Mouse (Mus musculus): ENCODE data around the gene Klhl10. TPM values are rescaled to one million over a fixed set of nuclear protein-coding genes. Genes with fewer than 3 reads are reported as not detected.

The Klhl10 gene
- polyA plus RNA-seq, 1 experiment from 2014 or later = 0.43 TPM

DNA sequence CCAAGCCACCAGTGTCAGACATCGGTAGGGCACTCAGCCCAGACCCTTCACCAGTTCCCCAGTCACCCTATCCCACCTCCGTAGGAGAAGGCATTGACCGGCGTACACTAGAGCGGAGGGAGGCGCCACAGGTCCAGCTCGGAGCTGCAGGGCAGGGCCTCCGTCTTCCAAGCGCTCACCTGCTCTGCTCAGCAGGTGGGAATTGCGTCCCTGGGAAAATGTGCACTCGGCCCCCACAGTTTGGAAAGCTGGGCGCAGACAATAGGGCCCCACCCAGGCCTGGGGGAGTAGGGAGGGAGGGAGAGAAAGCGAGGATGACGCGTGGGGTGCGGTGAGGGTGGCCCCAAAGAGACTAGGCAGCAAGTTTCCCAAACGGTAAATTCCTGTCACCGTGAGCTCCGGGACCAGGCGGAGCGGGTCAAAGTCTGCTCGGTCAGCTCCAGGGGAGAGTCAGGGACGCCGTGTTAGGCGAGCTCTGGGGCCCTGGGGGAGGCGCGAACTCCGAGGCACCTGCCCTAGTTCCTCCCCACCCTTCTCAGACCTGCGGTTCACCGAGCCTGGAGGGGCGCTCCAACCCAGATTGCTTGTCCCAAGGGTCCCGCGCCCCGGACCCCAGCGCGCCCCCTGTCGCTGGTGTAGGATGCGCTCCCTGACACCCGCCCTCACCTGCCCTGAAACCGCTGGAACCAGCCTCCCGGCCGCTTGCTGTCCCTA is 44.7 kb upstream of the Klhl10 start:
- 2% methylated on average over 39 of the region's 42 CpGs for WGBS
- H3K4me3 ChIP-seq (ENCODE audit: low read depth, low read length) = peak overlapping the region; percentile 92

DNA sequence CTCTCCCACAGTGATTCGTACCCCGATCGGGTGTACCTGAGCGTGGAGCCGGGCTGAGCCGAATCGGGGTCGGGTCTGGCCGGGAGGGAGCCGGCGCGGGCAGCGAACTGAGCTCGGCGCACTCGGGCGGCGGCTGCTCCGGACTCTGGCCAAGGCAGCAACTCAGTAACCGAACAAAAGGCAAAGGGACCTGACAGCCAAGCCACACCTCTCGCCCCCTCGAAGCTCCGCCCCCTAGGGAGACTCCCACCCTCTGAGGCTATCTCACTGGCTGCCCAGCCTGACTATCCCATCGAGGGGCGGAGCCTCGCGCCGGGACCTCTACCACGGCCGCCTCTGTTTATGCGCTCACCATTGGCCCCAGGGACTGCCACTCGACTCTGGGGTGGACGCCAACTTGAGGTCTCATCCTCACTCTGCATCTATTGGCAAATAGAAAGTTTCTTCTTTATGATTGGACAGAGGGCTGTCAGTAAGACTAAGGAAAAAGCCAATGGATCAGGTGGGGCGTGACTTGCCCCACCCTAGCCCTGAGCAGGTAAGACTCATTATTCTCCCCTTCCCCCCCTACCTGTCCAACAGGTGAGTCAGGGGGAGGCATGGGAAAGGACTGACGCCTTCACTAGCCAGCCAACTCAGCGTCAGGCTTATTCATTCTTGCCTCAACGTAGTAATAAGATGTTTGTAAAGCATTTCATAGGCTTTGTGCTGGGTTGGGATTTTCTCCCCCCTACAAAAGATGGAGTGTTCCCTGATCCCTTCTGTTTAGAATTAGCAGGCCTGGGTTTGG is 43.9 kb upstream of the Klhl10 start, which contains the start of gene Jup:
Jup (minus strand) TSS at position 164 of the 790 bp plus-strand sequence.
- no peaks in the 10 kb centered on the region for H3K27me3 ChIP-seq (replicated peaks; ENCODE audit: insufficient read depth, low read length)
- WGBS = 1% methylated on average over 37 of the region's 37 CpGs
- peak within 1 kb of the TSS; percentile 95 for H3K9ac ChIP-seq (replicated peaks; ENCODE audit: low read depth)
- H3K27ac ChIP-seq (ENCODE audit: low read length) = peak within 1 kb of the TSS; percentile 99
- peak within 1 kb of the TSS; percentile 69 for H3K4me2 ChIP-seq (replicated peaks; ENCODE audit: low read depth, low read length)
- TF ChIP-seq CTCF (IDR thresholded peaks at IDR 0.05) (no peak), EP300 (IDR thresholded peaks at IDR 0.05) (peak; percentile 67)
- DNase-seq (ENCODE audit: low spot score) (peak; percentile 100), ATAC-seq (peak; percentile 96)
- H3K4me3 ChIP-seq (ENCODE audit: low read depth, low read length) = peak within 1 kb of the TSS; percentile 92
- peaks cover 43% of the 10 kb centered on the region for H3K4me1 ChIP-seq (ENCODE audit: insufficient read depth, low read depth, low read length)
- H3K9me3 ChIP-seq (ENCODE audit: low read length) = no peaks in the 10 kb centered on the region
- no peaks in the 10 kb centered on the region for H3K36me3 ChIP-seq (ENCODE audit: insufficient read depth, low read length)

More for the DNA sequence above, 44.7 kb upstream of the Klhl10 start:
- peak overlapping the region; percentile 99 for H3K27ac ChIP-seq (ENCODE audit: low read length)
- H3K4me2 ChIP-seq (replicated peaks; ENCODE audit: low read depth, low read length) = peak overlapping the region; percentile 69
- H3K9ac ChIP-seq (replicated peaks; ENCODE audit: low read depth) = peak overlapping the region; percentile 95
- H3K27me3 ChIP-seq (replicated peaks; ENCODE audit: insufficient read depth, low read length) = no peaks in the 10 kb centered on the region
- no peak for DNase-seq (ENCODE audit: low spot score)
- peaks cover 44% of the 10 kb centered on the region for H3K4me1 ChIP-seq (ENCODE audit: insufficient read depth, low read depth, low read length)
- no peaks in the 10 kb centered on the region for H3K36me3 ChIP-seq (ENCODE audit: insufficient read depth, low read length)
- peak; percentile 7 for ATAC-seq
- no peaks in the 10 kb centered on the region for H3K9me3 ChIP-seq (ENCODE audit: low read length)
- TF ChIP-seq CTCF (IDR thresholded peaks at IDR 0.05) (peak; percentile 65), EP300 (IDR thresholded peaks at IDR 0.05) (peak; percentile 18; the same call in 1 of the 2 replicates)

DNA sequence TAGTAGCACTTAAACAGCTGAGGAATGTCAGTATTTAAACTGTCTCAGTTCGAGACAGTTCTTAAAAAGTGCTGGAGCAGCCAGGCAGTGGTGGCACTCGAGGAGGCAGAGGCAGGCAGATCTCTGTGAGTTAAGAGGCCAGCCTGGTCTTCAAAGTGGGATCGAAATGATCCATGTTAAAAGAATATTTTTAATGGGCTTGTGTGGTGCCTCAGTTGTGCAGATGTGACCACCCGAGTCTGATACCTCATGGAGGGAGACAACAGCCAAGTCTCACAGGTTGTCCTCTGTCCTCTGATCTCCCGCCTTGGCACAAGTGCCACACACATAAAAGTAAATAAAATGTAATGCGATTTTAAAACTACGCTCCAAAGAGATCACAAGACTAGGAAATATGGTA is 43.2 kb upstream of the Klhl10 start:
- Histone ChIP-seq H3K27ac (ENCODE audit: low read length) (peak overlapping the region; percentile 55), H3K4me1 (ENCODE audit: insufficient read depth, low read depth, low read length) (peaks cover 37% of the 10 kb centered on the region), H3K27me3 (replicated peaks; ENCODE audit: insufficient read depth, low read length) (no peaks in the 10 kb centered on the region), H3K36me3 (ENCODE audit: insufficient read depth, low read length) (no peaks in the 10 kb centered on the region), H3K9ac (replicated peaks; ENCODE audit: low read depth) (no peak overlapping the region), H3K4me3 (ENCODE audit: low read depth, low read length) (no peak overlapping the region), H3K9me3 (ENCODE audit: low read length) (no peaks in the 10 kb centered on the region), H3K4me2 (replicated peaks; ENCODE audit: low read depth, low read length) (no peak overlapping the region)
- no peak for DNase-seq (ENCODE audit: low spot score)
- no peak for ATAC-seq
- 84% methylated on average over 7 of the region's 7 CpGs for WGBS
- TF ChIP-seq CTCF (IDR thresholded peaks at IDR 0.05) (no peak), EP300 (IDR thresholded peaks at IDR 0.05) (no peak)

DNA sequence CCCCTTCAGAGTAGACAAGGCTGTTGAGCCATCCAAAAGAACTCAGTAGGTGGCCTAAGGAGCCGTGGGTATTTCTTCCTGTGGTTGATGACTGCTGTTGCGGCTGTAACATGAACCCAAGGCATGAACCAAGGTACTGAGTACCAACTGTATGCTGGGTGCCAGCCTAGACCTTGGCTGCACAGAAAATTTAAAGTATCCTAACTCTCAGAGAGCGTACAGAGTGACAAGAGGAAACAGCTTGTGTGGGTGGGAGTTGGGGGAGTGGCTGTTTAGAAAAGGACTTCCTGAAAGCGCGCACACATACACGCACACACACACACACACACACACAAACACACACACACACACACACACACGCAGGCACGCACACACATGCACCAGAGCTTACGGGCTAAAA is 42.4 kb upstream of the Klhl10 start:
- Histone ChIP-seq H3K4me3 (ENCODE audit: low read depth, low read length) (no peak overlapping the region), H3K27ac (ENCODE audit: low read length) (peak overlapping the region; percentile 62), H3K4me1 (ENCODE audit: insufficient read depth, low read depth, low read length) (peaks cover 30% of the 10 kb centered on the region), H3K27me3 (replicated peaks; ENCODE audit: insufficient read depth, low read length) (no peaks in the 10 kb centered on the region), H3K9me3 (ENCODE audit: low read length) (no peaks in the 10 kb centered on the region), H3K36me3 (ENCODE audit: insufficient read depth, low read length) (no peaks in the 10 kb centered on the region), H3K4me2 (replicated peaks; ENCODE audit: low read depth, low read length) (peak overlapping the region; percentile 28), H3K9ac (replicated peaks; ENCODE audit: low read depth) (no peak overlapping the region)
- WGBS = 44% methylated on average over 9 of the region's 9 CpGs
- TF ChIP-seq EP300 (IDR thresholded peaks at IDR 0.05) (peak; percentile 69; the same call in 1 of the 2 replicates), CTCF (IDR thresholded peaks at IDR 0.05) (no peak)
- ATAC-seq (no peak), DNase-seq (ENCODE audit: low spot score) (peak; percentile 70)

DNA sequence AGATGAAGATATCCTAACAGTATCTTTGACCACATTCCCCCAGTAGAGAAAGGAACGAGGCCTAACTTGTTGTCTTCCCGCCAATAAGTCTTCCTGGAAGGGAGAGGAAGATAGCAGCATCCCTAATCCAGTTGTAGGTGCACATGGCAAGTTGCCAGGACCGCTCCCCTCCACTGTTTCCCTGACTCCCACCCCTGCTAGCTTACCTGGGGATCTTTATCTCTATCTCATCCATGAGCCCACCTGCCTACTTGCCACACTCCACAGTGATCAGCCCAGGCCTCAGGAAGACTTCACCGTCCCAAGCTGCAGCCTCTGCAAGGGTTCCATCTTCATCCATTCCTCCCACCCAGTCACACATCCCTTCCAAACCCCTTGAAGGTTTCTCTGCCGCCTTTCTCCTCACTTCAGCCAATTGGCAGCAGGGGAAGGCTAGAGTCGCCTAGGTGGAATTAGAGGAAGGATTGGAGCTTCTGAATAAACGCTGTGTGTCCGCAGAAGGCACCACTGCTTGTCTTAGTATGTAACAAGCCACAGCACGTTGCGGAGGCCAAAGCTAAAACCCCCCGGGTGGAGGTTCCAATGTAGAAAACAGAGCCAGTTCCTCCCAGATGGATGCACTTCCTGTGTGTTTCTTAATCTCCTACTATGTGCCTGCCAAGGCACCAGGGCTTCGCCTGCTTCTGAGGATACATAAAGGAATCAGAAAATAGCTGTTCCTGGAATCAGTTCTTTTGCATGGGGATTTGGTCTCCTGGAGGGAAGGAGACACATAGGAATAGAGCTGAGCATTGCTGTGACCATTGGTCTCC is 41.8 kb upstream of the Klhl10 start:
- Histone ChIP-seq H3K9ac (replicated peaks; ENCODE audit: low read depth) (no peak overlapping the region), H3K27me3 (replicated peaks; ENCODE audit: insufficient read depth, low read length) (no peaks in the 10 kb centered on the region), H3K36me3 (ENCODE audit: insufficient read depth, low read length) (no peaks in the 10 kb centered on the region), H3K9me3 (ENCODE audit: low read length) (no peaks in the 10 kb centered on the region), H3K4me1 (ENCODE audit: insufficient read depth, low read depth, low read length) (peaks cover 24% of the 10 kb centered on the region), H3K4me3 (ENCODE audit: low read depth, low read length) (no peak overlapping the region), H3K4me2 (replicated peaks; ENCODE audit: low read depth, low read length) (no peak overlapping the region), H3K27ac (ENCODE audit: low read length) (peak overlapping the region; percentile 38; the same call in 1 of the 2 replicates)
- no peak for TF ChIP-seq EP300 (IDR thresholded peaks at IDR 0.05)
- TF ChIP-seq CTCF (IDR thresholded peaks at IDR 0.05) = no peak
- ATAC-seq (no peak), DNase-seq (ENCODE audit: low spot score) (no peak)
- WGBS = 58% methylated on average over 12 of the region's 12 CpGs
